Mouse (Mus musculus): ENCODE results near the gene Bicd2. TPM values are rescaled to one million over a fixed set of nuclear protein-coding genes. Genes with fewer than 3 reads are reported as not detected.

Gene Bicd2
- polyA plus RNA-seq, 1 experiment from 2014 or later = 24.8 TPM

- Histone ChIP-seq H3K4me2 (no peak overlapping the region), H3K27me3 (no peaks in the 10 kb centered on the region), H3K36me3 (ENCODE audit: poor library complexity, severe bottlenecking) (peaks cover 17% of the 10 kb centered on the region), H3K4me1 (peaks cover 37% of the 10 kb centered on the region), H3K27ac (0 out of 2 replicates have a peak overlapping the region, but pooled peaks have one; percentile 33), H3K9ac (0 out of 2 replicates have a peak overlapping the region, but pooled peaks have one; percentile 14), H3K4me3 (no peak overlapping the region), H3K9me3 (replicated peaks) (no peaks in the 10 kb centered on the region)
- peak; percentile 63 for ATAC-seq
- WGBS = 43% methylated on average over 3 of the region's 3 CpGs
Measured at GRCm38 (mm10) chr13:49352581-49353159, 11.3 kb downstream of the Bicd2 start.

- Histone ChIP-seq H3K27ac (no peak overlapping the region), H3K4me3 (no peak overlapping the region), H3K4me1 (peaks cover 36% of the 10 kb centered on the region), H3K9me3 (replicated peaks) (no peaks in the 10 kb centered on the region), H3K9ac (no peak overlapping the region), H3K4me2 (no peak overlapping the region), H3K36me3 (ENCODE audit: poor library complexity, severe bottlenecking) (peaks cover 22% of the 10 kb centered on the region), H3K27me3 (no peaks in the 10 kb centered on the region)
- ATAC-seq = no peak
Measured at GRCm38 (mm10) chr13:49353422-49353821, 12.0 kb downstream of the Bicd2 start.

GRCm38 (mm10) chr13:49353991-49354507, 12.7 kb downstream of the Bicd2 start:
- no peaks in the 10 kb centered on the region for H3K9me3 ChIP-seq (replicated peaks)
- no peak overlapping the region for H3K4me3 ChIP-seq
- peaks cover 31% of the 10 kb centered on the region for H3K4me1 ChIP-seq
- no peak overlapping the region for H3K27ac ChIP-seq
- peak; percentile 19; the same call in 1 of the 2 replicates for ATAC-seq
- no peak overlapping the region for H3K4me2 ChIP-seq
- H3K9ac ChIP-seq = no peak overlapping the region
- H3K36me3 ChIP-seq (ENCODE audit: poor library complexity, severe bottlenecking) = peaks cover 22% of the 10 kb centered on the region
- H3K27me3 ChIP-seq = no peaks in the 10 kb centered on the region
- 72% methylated on average over 5 of the region's 5 CpGs for WGBS

- 93% methylated on average over 11 of the region's 11 CpGs for WGBS
- Histone ChIP-seq H3K27ac (no peak overlapping the region), H3K27me3 (no peaks in the 10 kb centered on the region), H3K4me3 (no peak overlapping the region), H3K36me3 (ENCODE audit: poor library complexity, severe bottlenecking) (peaks cover 22% of the 10 kb centered on the region), H3K9ac (no peak overlapping the region), H3K4me2 (no peak overlapping the region), H3K4me1 (peaks cover 21% of the 10 kb centered on the region), H3K9me3 (replicated peaks) (no peaks in the 10 kb centered on the region)
- ATAC-seq = no peak
Measured at GRCm38 (mm10) chr13:49355461-49356061, 14.2 kb downstream of the Bicd2 start.

GRCm38 (mm10) chr13:49356090-49356489, 14.7 kb downstream of the Bicd2 start:
- no peak for ATAC-seq
- peaks cover 22% of the 10 kb centered on the region for H3K36me3 ChIP-seq (ENCODE audit: poor library complexity, severe bottlenecking)
- WGBS = 86% methylated on average over 7 of the region's 7 CpGs
- H3K4me3 ChIP-seq = no peak overlapping the region
- no peak overlapping the region for H3K27ac ChIP-seq
- H3K4me2 ChIP-seq = no peak overlapping the region
- peaks cover 21% of the 10 kb centered on the region for H3K4me1 ChIP-seq
- no peak overlapping the region for H3K9ac ChIP-seq
- no peaks in the 10 kb centered on the region for H3K9me3 ChIP-seq (replicated peaks)
- no peaks in the 10 kb centered on the region for H3K27me3 ChIP-seq

GRCm38 (mm10) chr13:49357367-49358026, 16.1 kb downstream of the Bicd2 start:
- WGBS = 96% methylated on average over 8 of the region's 8 CpGs
- Histone ChIP-seq H3K4me3 (no peak overlapping the region), H3K27ac (no peak overlapping the region), H3K4me1 (peaks cover 24% of the 10 kb centered on the region), H3K27me3 (no peaks in the 10 kb centered on the region), H3K9me3 (replicated peaks) (no peaks in the 10 kb centered on the region), H3K4me2 (no peak overlapping the region), H3K36me3 (ENCODE audit: poor library complexity, severe bottlenecking) (peaks cover 22% of the 10 kb centered on the region), H3K9ac (no peak overlapping the region)
- ATAC-seq = no peak

GRCm38 (mm10) chr13:49358184-49358583, 16.8 kb downstream of the Bicd2 start:
- ATAC-seq = no peak
- Histone ChIP-seq H3K27me3 (no peaks in the 10 kb centered on the region), H3K4me2 (no peak overlapping the region), H3K27ac (no peak overlapping the region), H3K9ac (no peak overlapping the region), H3K4me3 (no peak overlapping the region), H3K9me3 (replicated peaks) (no peaks in the 10 kb centered on the region), H3K4me1 (peaks cover 23% of the 10 kb centered on the region), H3K36me3 (ENCODE audit: poor library complexity, severe bottlenecking) (peaks cover 22% of the 10 kb centered on the region)
- 94% methylated on average over 3 of the region's 3 CpGs for WGBS

GRCm38 (mm10) chr13:49360906-49361406, 19.6 kb downstream of the Bicd2 start:
- H3K27ac ChIP-seq = no peak overlapping the region
- no peaks in the 10 kb centered on the region for H3K27me3 ChIP-seq
- H3K4me1 ChIP-seq = peaks cover 16% of the 10 kb centered on the region
- H3K36me3 ChIP-seq (ENCODE audit: poor library complexity, severe bottlenecking) = peaks cover 22% of the 10 kb centered on the region
- H3K9ac ChIP-seq = no peak overlapping the region
- WGBS = 35% methylated on average over 3 of the region's 3 CpGs
- H3K4me3 ChIP-seq = no peak overlapping the region
- no peak overlapping the region for H3K4me2 ChIP-seq
- ATAC-seq = no peak
- no peaks in the 10 kb centered on the region for H3K9me3 ChIP-seq (replicated peaks)

- Histone ChIP-seq H3K9ac (no peak overlapping the region), H3K4me2 (no peak overlapping the region), H3K27me3 (no peaks in the 10 kb centered on the region), H3K4me3 (no peak overlapping the region), H3K27ac (peak overlapping the region; percentile 27; the same call in 1 of the 2 replicates), H3K9me3 (replicated peaks) (no peaks in the 10 kb centered on the region), H3K36me3 (ENCODE audit: poor library complexity, severe bottlenecking) (peaks cover 8% of the 10 kb centered on the region), H3K4me1 (peaks cover 25% of the 10 kb centered on the region)
- ATAC-seq = no peak
- 66% methylated on average over 7 of the region's 7 CpGs for WGBS
Measured at GRCm38 (mm10) chr13:49362364-49362763, 21.0 kb downstream of the Bicd2 start.

- Histone ChIP-seq H3K9me3 (replicated peaks) (no peaks in the 10 kb centered on the region), H3K36me3 (ENCODE audit: poor library complexity, severe bottlenecking) (peaks cover 4% of the 10 kb centered on the region; the same call in 1 of the 2 replicates), H3K4me1 (peaks cover 25% of the 10 kb centered on the region), H3K4me2 (no peak overlapping the region), H3K4me3 (no peak overlapping the region), H3K9ac (no peak overlapping the region), H3K27me3 (no peaks in the 10 kb centered on the region), H3K27ac (peak overlapping the region; percentile 27; the same call in 1 of the 2 replicates)
- ATAC-seq = no peak
- 79% methylated on average over 2 of the region's 2 CpGs for WGBS
Measured at GRCm38 (mm10) chr13:49362804-49363203, 21.4 kb downstream of the Bicd2 start.

- H3K4me3 ChIP-seq = no peak overlapping the region
- no peak overlapping the region for H3K4me2 ChIP-seq
- peaks cover 6% of the 10 kb centered on the region for H3K36me3 ChIP-seq (ENCODE audit: poor library complexity, severe bottlenecking)
- ATAC-seq = no peak
- H3K9ac ChIP-seq = no peak overlapping the region
- WGBS = 91% methylated on average over 2 of the region's 2 CpGs
- H3K9me3 ChIP-seq (replicated peaks) = no peaks in the 10 kb centered on the region
- H3K4me1 ChIP-seq = peaks cover 25% of the 10 kb centered on the region
- no peaks in the 10 kb centered on the region for H3K27me3 ChIP-seq
- H3K27ac ChIP-seq = no peak overlapping the region
Measured at GRCm38 (mm10) chr13:49364716-49365115, 23.3 kb downstream of the Bicd2 start.

Measured in forebrain, embryonic 13.5 days (tissue).